Mouse (Mus musculus) gastrocnemius, adult 2 months (tissue): ENCODE measurements around the gene Slc7a15. TPM values are rescaled to one million over a fixed set of nuclear protein-coding genes. Genes with fewer than 3 reads are reported as not detected.

Source experiments
- DNase-seq: peaks from one replicate; pipeline ENCODE4 v3.0.0; 2022
- H3K27ac ChIP-seq: fragments of 200-600 bp; 2 replicates; pipeline ENCODE4 v1.8.1; 2022; ENCODE audit warnings: mild to moderate bottlenecking
- H3K4me3 ChIP-seq: fragments of 200-600 bp; 2 replicates; pipeline ENCODE4 v1.8.1; 2022; ENCODE audit warnings: mild to moderate bottlenecking, moderate library complexity
- CTCF ChIP-seq: fragments of 200-600 bp; IDR thresholded peaks from 2 replicates; pipeline ENCODE4 v1.8.1; 2022; ENCODE audit warnings: antibody characterized with exemption, mild to moderate bottlenecking, moderate library complexity
- intact Hi-C: fragments of 180-260 bp; cut with DNase I; formaldehyde crosslinking; loops from one replicate; pipeline ENCODE4 v1.15.1; 2025
- total RNA-seq, 2 experiments: library from RNA; stranded (reverse); gene quantifications; 2 replicates each; pipeline ENCODE4 v1.2.3; 2021

Gene Slc7a15
- total RNA-seq, 2 experiments from 2014 or later = not detected

GRCm38 (mm10) chr12:8482169-8482568, 116.7 kb downstream of the Slc7a15 start:
- DNase-seq = no peak
- intact Hi-C loops = no loop called here
- H3K4me3 ChIP-seq = no peak overlapping the region
- no peak for TF ChIP-seq CTCF
- H3K27ac ChIP-seq = no peak overlapping the region

Other genes starting within 250 kb of the Slc7a15 start
- gene Rhob, start 99.1 kb downstream of the Slc7a15 start, total RNA-seq = 100 to 1,000 TPM in 1 of 2 experiments, 10 to 100 TPM in 1; 33.5 to 115 TPM
- gene Pum2, start 75.1 kb upstream of the Slc7a15 start, total RNA-seq = 10 to 100 TPM; 83.1 to 83.6 TPM
- 1 to 10 TPM; 1.9 to 2.7 TPM for gene Sdc1, start 172.3 kb upstream of the Slc7a15 start, total RNA-seq